Mouse (Mus musculus) left cerebral cortex, postnatal 4 days (tissue): ENCODE results near the gene Zfp142. TPM values are rescaled to one million over a fixed set of nuclear protein-coding genes. Genes with fewer than 3 reads are reported as not detected.

ENCODE experiments used
- DNase-seq: peaks from one replicate; pipeline ENCODE4 v3.0.0-alpha.2; 2022
- intact Hi-C: fragments of 180-260 bp; cut with DNase I; formaldehyde crosslinking; loops from one replicate; pipeline ENCODE4 v1.15.1; 2025
- total RNA-seq, 2 experiments: library from RNA; stranded (reverse); gene quantifications; 2 replicates each; pipeline ENCODE4 v1.2.3; 2021

Gene Zfp142
- 10 to 100 TPM; 24.7 to 24.8 TPM for total RNA-seq

- intact Hi-C loops, result no loop called here
Observed at GRCm38 (mm10) chr1:74587773-74588445, at the start of gene Zfp142, which contains the start of gene Bcs1l. Zfp142 (minus strand) TSS chr1:74588246. Bcs1l (plus strand) TSS chr1:74588289.

GRCm38 (mm10) chr1:74632734-74633133 is 44.7 kb upstream of the Zfp142 start:
- intact Hi-C loops, result no loop called here

More at GRCm38 (mm10) chr1:74587773-74588445, at the start of gene Zfp142, which contains the start of gene Bcs1l:
- DNase-seq, result peak; percentile 99

GRCm38 (mm10) chr1:74628001-74628400 is 40.0 kb upstream of the Zfp142 start:
- no peak for DNase-seq
- intact Hi-C loops, result no loop called here

More at GRCm38 (mm10) chr1:74632734-74633133, 44.7 kb upstream of the Zfp142 start:
- no peak for DNase-seq

GRCm38 (mm10) chr1:74626076-74626475 is 38.0 kb upstream of the Zfp142 start:
- intact Hi-C loops, result no loop called here
- no peak for DNase-seq

GRCm38 (mm10) chr1:74624183-74624582 is 36.1 kb upstream of the Zfp142 start:
- intact Hi-C loops, result no loop called here
- DNase-seq, result no peak

- peak; percentile 84 for DNase-seq
- intact Hi-C loops, result no loop called here
Observed at GRCm38 (mm10) chr1:74601267-74601962, 13.4 kb upstream of the Zfp142 start, which contains the start of the genes Rnf25 and Stk36. Rnf25 (minus strand) TSS chr1:74601397. Stk36 (plus strand) TSS chr1:74601445.

- no peak for DNase-seq
- intact Hi-C loops, result no loop called here
Observed at GRCm38 (mm10) chr1:74600501-74601266, 12.6 kb upstream of the Zfp142 start.

- intact Hi-C loops, result no loop called here
- no peak for DNase-seq
Observed at GRCm38 (mm10) chr1:74594434-74594833, 6.4 kb upstream of the Zfp142 start.

GRCm38 (mm10) chr1:74587233-74587772 is 743 bp downstream of the Zfp142 start:
- peak; percentile 11 for DNase-seq
- intact Hi-C loops, result no loop called here

GRCm38 (mm10) chr1:74584616-74585398 is 3.2 kb downstream of the Zfp142 start:
- no peak for DNase-seq
- intact Hi-C loops, result no loop called here

GRCm38 (mm10) chr1:74582621-74583020 is 5.4 kb downstream of the Zfp142 start:
- intact Hi-C loops, result no loop called here

GRCm38 (mm10) chr1:74569739-74570719 is 18.0 kb downstream of the Zfp142 start:
- intact Hi-C loops, result loop anchor here (5.0 kb wide), 1 partner anchor 43 kb away; no protein-coding TSS in a partner anchor
- DNase-seq, result no peak

More at GRCm38 (mm10) chr1:74582621-74583020, 5.4 kb downstream of the Zfp142 start:
- DNase-seq, result no peak

GRCm38 (mm10) chr1:74565834-74566233 is 22.2 kb downstream of the Zfp142 start:
- intact Hi-C loops, result loop anchor here (5.0 kb wide), 1 partner anchor 39 kb away; no protein-coding TSS in a partner anchor
- DNase-seq, result no peak

- intact Hi-C loops, result no loop called here
Observed at GRCm38 (mm10) chr1:74559061-74559460, 29.0 kb downstream of the Zfp142 start.

GRCm38 (mm10) chr1:74544184-74544583 is 43.9 kb downstream of the Zfp142 start, which contains the start of gene Usp37:
Usp37 (minus strand) TSS chr1:74544284.
- intact Hi-C loops, result no loop called here
- no peak for DNase-seq

More at GRCm38 (mm10) chr1:74559061-74559460, 29.0 kb downstream of the Zfp142 start:
- no peak for DNase-seq

- intact Hi-C loops, result no loop called here
- peak; percentile 34 for DNase-seq
Observed at GRCm38 (mm10) chr1:74542451-74542961, 45.5 kb downstream of the Zfp142 start, which contains the start of gene Plcd4. Plcd4 (plus strand) TSS chr1:74542888.

- DNase-seq, result peak; percentile 72
- intact Hi-C loops, result no loop called here
Observed at GRCm38 (mm10) chr1:74538650-74539049, 49.4 kb downstream of the Zfp142 start.

- intact Hi-C loops, result loop anchor here (5.0 kb wide), 1 partner anchor 39 kb away; no protein-coding TSS in a partner anchor
- DNase-seq, result no peak
Observed at GRCm38 (mm10) chr1:74528589-74528988, 59.5 kb downstream of the Zfp142 start.
